Mouse (Mus musculus) kidney, embryonic 15.5 days (tissue): Measurements from ENCODE around the gene Ehd4. TPM values are rescaled to one million over a fixed set of nuclear protein-coding genes. Genes with fewer than 3 reads are reported as not detected.
A peak's percentile ranks its signal among the peaks of the same experiment; 100 is the strongest.

Experiments used
- ATAC-seq: fragments of 200-750 bp; cut with Nextera tagmentation; replicated peaks from 2 replicates; pipeline ENCODE4 v1.8.0; 2017; ENCODE audit warnings: moderate TSS enrichment; ENCODE audit not compliant: low FRiP score
- H3K27ac ChIP-seq: fragments of 300-500 bp; sonication (generic); 2 replicates; pipeline ENCODE4 v1.5.1; 2015; ENCODE audit warnings: mild to moderate bottlenecking, inconsistent platforms
- H3K27me3 ChIP-seq: fragments of 300-500 bp; sonication (generic); 2 replicates; pipeline ENCODE4 v1.6.1; 2015; ENCODE audit warnings: inconsistent platforms
- H3K36me3 ChIP-seq: fragments of 300-500 bp; sonication (generic); 2 replicates; pipeline ENCODE4 v1.6.1; 2015; ENCODE audit warnings: inconsistent platforms
- H3K4me1 ChIP-seq: fragments of 300-500 bp; sonication (generic); 2 replicates; pipeline ENCODE4 v1.6.1; 2015; ENCODE audit warnings: inconsistent platforms
- H3K4me2 ChIP-seq: fragments of 300-500 bp; sonication (generic); 2 replicates; pipeline ENCODE4 v1.6.1; 2015; ENCODE audit warnings: moderate library complexity, mild to moderate bottlenecking, inconsistent platforms
- H3K4me3 ChIP-seq: fragments of 300-500 bp; sonication (generic); replicated peaks from 2 replicates; pipeline ENCODE4 v1.5.1; 2015; ENCODE audit warnings: mild to moderate bottlenecking, inconsistent platforms
- H3K9ac ChIP-seq: fragments of 300-500 bp; sonication (generic); 2 replicates; pipeline ENCODE4 v1.6.1; 2015; ENCODE audit warnings: mild to moderate bottlenecking, inconsistent platforms
- H3K9me3 ChIP-seq: fragments of 300-500 bp; sonication (generic); replicated peaks from 2 replicates; pipeline ENCODE4 v1.6.1; 2016; ENCODE audit warnings: inconsistent platforms
- WGBS: fragments of 180-500 bp; shearing (Covaris S2); methylation state at CpG from one replicate; pipeline ENCODE4 v1.1.7; 2015; ENCODE audit warnings: mixed read lengths; 5-methylcytosine and 5-hydroxymethylcytosine counted together
- polyA plus RNA-seq: library from polyadenylated mRNA; unstranded; fragments of >200 nt; fragmentation: Nextera tagmentation; extraction: Ambion mirVana; gene quantifications from 2 replicates; pipeline ENCODE4 v1.2.1, GENCODE M21; 2015

Gene Ehd4
- polyA plus RNA-seq, 1 experiment from 2014 or later: 66.6 TPM

DNA sequence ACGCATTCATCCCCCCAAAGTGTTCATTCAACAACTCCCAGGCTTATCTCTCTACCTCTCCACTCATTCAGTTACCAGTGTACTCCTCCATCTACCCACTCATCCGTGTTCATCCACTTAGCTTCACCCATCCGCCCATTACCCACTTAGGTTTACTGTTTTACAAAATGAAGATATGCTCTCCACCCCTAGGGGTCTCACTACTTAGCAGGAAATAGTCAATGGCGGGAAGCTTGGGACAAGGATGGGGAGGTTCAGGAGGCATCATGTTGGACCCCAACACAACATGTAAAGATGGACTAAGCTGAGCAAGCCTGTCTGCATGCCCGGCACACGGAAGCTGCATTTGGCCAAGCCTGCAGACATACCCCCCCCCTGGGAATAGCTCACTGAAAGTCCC is 89.8 kb downstream of the Ehd4 start:
- no peak overlapping the region for H3K27ac ChIP-seq
- no peak for ATAC-seq
- no peaks in the 10 kb centered on the region for H3K27me3 ChIP-seq
- no peak overlapping the region for H3K4me3 ChIP-seq
- H3K9me3 ChIP-seq: no peaks in the 10 kb centered on the region
- WGBS: 82% methylated on average over 6 of the region's 6 CpGs
- H3K4me1 ChIP-seq: peaks cover 22% of the 10 kb centered on the region
- no peak overlapping the region for H3K4me2 ChIP-seq
- H3K36me3 ChIP-seq: no peaks in the 10 kb centered on the region
- no peak overlapping the region for H3K9ac ChIP-seq

DNA sequence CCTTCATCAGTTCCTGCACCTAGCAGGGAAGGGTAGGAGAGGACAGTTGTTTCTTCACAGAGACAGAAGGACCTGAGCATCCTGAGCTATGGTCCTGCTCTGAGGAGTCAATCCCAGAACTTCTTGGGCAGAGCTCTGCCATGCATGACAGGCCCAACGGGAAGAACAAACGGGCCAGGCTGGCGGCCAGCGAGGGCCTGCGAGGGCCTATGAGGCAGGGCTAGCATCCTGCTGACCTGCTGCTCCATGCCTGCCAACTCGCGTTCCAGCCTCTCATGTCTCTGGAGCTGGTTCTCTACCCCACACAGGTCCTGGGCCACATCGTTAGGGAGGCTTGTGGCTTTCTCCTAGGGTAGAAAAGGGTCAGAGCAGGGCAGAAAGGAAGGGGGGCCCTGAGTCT is 92.2 kb downstream of the Ehd4 start:
- Histone ChIP-seq H3K9ac (no peak overlapping the region), H3K36me3 (no peaks in the 10 kb centered on the region), H3K4me3 (no peak overlapping the region), H3K27me3 (no peaks in the 10 kb centered on the region), H3K9me3 (no peaks in the 10 kb centered on the region), H3K27ac (no peak overlapping the region), H3K4me2 (no peak overlapping the region), H3K4me1 (peaks cover 24% of the 10 kb centered on the region)
- WGBS: 78% methylated on average over 8 of the region's 8 CpGs
- ATAC-seq: no peak

GRCm38 (mm10) chr2:120060651-120061050 is 93.8 kb downstream of the Ehd4 start:
- WGBS: 29% methylated on average over 9 of the region's 9 CpGs

GRCm38 (mm10) chr2:120060190-120060589 is 94.2 kb downstream of the Ehd4 start:
- Histone ChIP-seq H3K4me2 (no peak overlapping the region), H3K4me1 (peaks cover 24% of the 10 kb centered on the region), H3K9ac (no peak overlapping the region), H3K27me3 (no peaks in the 10 kb centered on the region), H3K27ac (peak overlapping the region; percentile 75), H3K9me3 (no peaks in the 10 kb centered on the region), H3K36me3 (no peaks in the 10 kb centered on the region), H3K4me3 (no peak overlapping the region)
- WGBS: 31% methylated on average over 6 of the region's 6 CpGs
- no peak; the same call in 1 of the 2 replicates for ATAC-seq

More at GRCm38 (mm10) chr2:120060651-120061050, 93.8 kb downstream of the Ehd4 start:
- peak; percentile 57; the same call in 1 of the 2 replicates for ATAC-seq
- Histone ChIP-seq H3K27me3 (no peaks in the 10 kb centered on the region), H3K9me3 (no peaks in the 10 kb centered on the region), H3K27ac (peak overlapping the region; percentile 75), H3K36me3 (no peaks in the 10 kb centered on the region), H3K4me1 (peaks cover 24% of the 10 kb centered on the region), H3K4me3 (no peak overlapping the region), H3K9ac (no peak overlapping the region), H3K4me2 (no peak overlapping the region)

- H3K27ac ChIP-seq: no peak overlapping the region; the same call in 1 of the 2 replicates
- H3K9ac ChIP-seq: no peak overlapping the region
- H3K4me3 ChIP-seq: no peak overlapping the region
- H3K4me2 ChIP-seq: no peak overlapping the region
- H3K36me3 ChIP-seq: no peaks in the 10 kb centered on the region
- WGBS: 80% methylated on average over 3 of the region's 3 CpGs
- H3K4me1 ChIP-seq: peaks cover 24% of the 10 kb centered on the region
- ATAC-seq: no peak
- no peaks in the 10 kb centered on the region for H3K27me3 ChIP-seq
- no peaks in the 10 kb centered on the region for H3K9me3 ChIP-seq
These were observed 94.9 kb downstream of the Ehd4 start for GRCm38 (mm10) chr2:120059466-120059865.

- 69% methylated on average over 4 of the region's 4 CpGs for WGBS
- H3K4me2 ChIP-seq: no peak overlapping the region
- H3K27ac ChIP-seq: no peak overlapping the region
- no peak overlapping the region for H3K4me3 ChIP-seq
- no peaks in the 10 kb centered on the region for H3K27me3 ChIP-seq
- no peak for ATAC-seq
- no peaks in the 10 kb centered on the region for H3K9me3 ChIP-seq
- no peaks in the 10 kb centered on the region for H3K36me3 ChIP-seq
- peaks cover 24% of the 10 kb centered on the region for H3K4me1 ChIP-seq
- H3K9ac ChIP-seq: no peak overlapping the region
These were observed 95.6 kb downstream of the Ehd4 start for GRCm38 (mm10) chr2:120058818-120059217.

DNA sequence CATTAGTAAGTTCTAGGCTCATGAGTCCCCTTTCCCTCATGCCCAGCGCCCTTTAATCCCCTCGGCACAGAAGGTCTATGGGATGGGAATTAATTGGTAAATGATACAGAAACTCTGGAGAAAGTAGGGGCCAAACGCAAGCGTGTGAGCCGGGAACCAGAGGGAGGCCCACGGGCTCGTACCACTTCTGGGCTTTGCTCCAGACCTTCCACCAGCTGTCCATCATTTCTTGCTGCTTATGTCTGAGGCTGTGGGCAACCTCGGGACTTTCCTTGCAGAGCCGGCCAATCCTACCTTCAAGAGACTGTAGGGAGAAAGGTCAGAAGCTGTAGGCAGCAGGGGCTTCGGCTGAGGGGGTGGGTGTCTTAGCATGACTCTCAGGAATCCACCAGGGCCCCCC is 98.5 kb downstream of the Ehd4 start:
- H3K27ac ChIP-seq: no peak overlapping the region
- H3K27me3 ChIP-seq: no peaks in the 10 kb centered on the region
- no peak for ATAC-seq
- no peak overlapping the region for H3K4me2 ChIP-seq
- peaks cover 15% of the 10 kb centered on the region for H3K4me1 ChIP-seq
- H3K9me3 ChIP-seq: no peaks in the 10 kb centered on the region
- no peaks in the 10 kb centered on the region for H3K36me3 ChIP-seq
- H3K9ac ChIP-seq: no peak overlapping the region
- no peak overlapping the region for H3K4me3 ChIP-seq
- 87% methylated on average over 10 of the region's 10 CpGs for whole genome bisulfite sequencing

DNA sequence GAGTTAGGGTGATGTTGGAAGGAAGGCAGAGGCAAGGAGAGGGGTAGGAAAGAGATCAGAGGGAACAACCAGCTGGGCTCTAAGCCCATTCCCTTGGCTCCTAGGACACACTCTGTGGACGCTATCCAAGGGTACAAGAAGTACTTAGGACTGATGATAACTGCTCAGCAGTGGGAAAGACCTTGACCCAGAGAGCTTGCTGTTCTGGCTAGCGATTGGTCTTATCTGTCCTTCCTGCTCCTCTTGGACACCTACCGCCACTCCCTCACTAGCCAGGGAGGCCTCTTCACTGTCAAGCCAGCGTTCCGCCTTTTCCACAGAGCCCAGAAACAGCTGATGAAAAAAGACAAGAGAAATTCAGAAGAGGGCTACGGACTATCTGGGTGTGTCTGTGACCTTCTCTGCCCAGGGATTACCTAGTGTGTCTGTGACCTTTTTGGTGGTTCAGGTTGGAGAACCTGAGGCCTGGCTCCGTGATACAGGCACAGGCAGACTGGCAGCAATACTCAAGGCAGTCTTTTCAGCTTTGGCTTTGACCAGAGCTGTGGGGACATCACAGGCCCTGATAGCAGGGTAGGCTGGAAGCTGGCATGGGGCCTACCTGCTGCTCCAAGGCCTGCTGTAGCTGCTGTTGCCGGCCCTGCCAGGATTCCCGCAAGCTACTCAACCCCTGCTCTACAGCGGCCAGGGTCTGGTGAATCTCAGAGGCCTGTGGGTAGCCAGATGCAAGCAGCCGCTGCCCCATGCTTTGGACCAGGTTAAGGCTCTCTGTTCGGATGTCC is 99.4 kb downstream of the Ehd4 start:
- no peak for ATAC-seq
- Histone ChIP-seq H3K4me1 (peaks cover 5% of the 10 kb centered on the region), H3K9ac (no peak overlapping the region), H3K27me3 (no peaks in the 10 kb centered on the region), H3K4me2 (no peak overlapping the region), H3K4me3 (no peak overlapping the region), H3K9me3 (no peaks in the 10 kb centered on the region), H3K27ac (no peak overlapping the region), H3K36me3 (no peaks in the 10 kb centered on the region)
- 87% methylated on average over 12 of the region's 12 CpGs for WGBS

- 61% methylated on average over 6 of the region's 6 CpGs for WGBS
These were observed 103.0 kb downstream of the Ehd4 start for GRCm38 (mm10) chr2:120051405-120051804.

DNA sequence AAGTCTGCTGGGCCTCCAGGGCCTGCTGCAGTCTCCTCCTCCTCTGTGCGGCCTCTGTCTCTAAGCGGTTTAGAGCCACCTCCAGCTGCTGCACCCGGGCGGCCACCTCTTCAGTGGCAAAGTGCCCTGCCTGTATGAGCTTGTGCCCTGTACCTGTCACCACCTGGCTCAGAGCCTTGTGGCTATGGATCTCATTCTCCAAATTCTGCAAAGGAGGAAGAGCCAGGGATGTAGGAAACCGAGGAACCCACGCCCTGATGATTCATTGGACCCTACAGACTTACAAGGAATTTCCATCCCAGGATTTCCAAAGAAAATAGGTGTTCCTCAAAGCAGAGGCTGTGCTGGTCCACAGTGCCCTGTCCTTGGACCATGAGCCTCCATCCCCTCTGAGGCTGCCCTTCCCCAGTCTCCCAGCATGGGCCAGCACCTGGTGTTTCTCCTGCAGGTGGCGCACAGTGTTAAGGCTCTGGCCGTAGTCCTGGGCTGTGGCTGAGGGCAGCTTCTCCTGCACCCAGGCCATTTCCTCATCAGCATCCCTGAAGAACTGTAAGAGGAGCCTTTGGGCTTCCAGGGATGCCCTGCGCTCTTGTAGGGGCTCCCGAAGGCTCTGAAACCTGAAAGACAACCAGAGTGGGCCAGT is 104.7 kb downstream of the Ehd4 start:
- no peak overlapping the region for H3K4me2 ChIP-seq
- H3K9me3 ChIP-seq: no peaks in the 10 kb centered on the region
- H3K9ac ChIP-seq: no peak overlapping the region
- 65% methylated on average over 10 of the region's 10 CpGs for WGBS
- ATAC-seq: peak; percentile 69
- H3K27me3 ChIP-seq: 0 out of 2 replicates have a peak, but pooled peaks cover 3% of the 10 kb centered on the region
- no peak overlapping the region for H3K4me3 ChIP-seq
- no peak overlapping the region for H3K27ac ChIP-seq
- peaks cover 8% of the 10 kb centered on the region for H3K4me1 ChIP-seq
- no peaks in the 10 kb centered on the region for H3K36me3 ChIP-seq

More at GRCm38 (mm10) chr2:120051405-120051804, 103.0 kb downstream of the Ehd4 start:
- no peak for ATAC-seq
- no peak overlapping the region for H3K27ac ChIP-seq
- H3K9ac ChIP-seq: no peak overlapping the region
- no peak overlapping the region for H3K4me2 ChIP-seq
- H3K4me3 ChIP-seq: no peak overlapping the region
- H3K36me3 ChIP-seq: no peaks in the 10 kb centered on the region
- peaks cover 6% of the 10 kb centered on the region for H3K4me1 ChIP-seq
- no peaks in the 10 kb centered on the region for H3K9me3 ChIP-seq
- H3K27me3 ChIP-seq: 0 out of 2 replicates have a peak, but pooled peaks cover 3% of the 10 kb centered on the region

DNA sequence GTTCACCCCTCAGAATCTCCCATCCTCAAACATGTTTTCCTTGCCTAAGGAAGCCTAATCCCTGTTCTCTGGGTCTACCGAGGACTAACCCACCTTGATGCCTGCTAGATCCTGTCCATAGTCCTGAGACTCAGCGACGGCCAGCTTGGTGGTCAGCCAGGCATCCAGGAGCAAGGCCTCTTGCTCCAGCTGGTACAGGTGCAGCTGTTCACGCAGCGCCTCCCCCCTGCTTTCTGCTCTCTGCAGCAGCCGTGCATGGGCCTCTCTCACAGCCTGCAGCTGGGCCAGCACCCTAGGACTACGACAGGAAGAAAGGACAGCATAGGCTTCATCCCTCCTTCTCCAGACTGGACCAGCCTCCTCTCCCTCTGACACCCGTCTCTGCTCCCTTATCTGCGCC is 106.2 kb downstream of the Ehd4 start:
- no peak overlapping the region for H3K4me2 ChIP-seq
- peaks cover 18% of the 10 kb centered on the region for H3K4me1 ChIP-seq
- no peak overlapping the region for H3K27ac ChIP-seq
- no peak overlapping the region for H3K4me3 ChIP-seq
- ATAC-seq: no peak
- H3K36me3 ChIP-seq: no peaks in the 10 kb centered on the region
- H3K9ac ChIP-seq: no peak overlapping the region
- H3K9me3 ChIP-seq: no peaks in the 10 kb centered on the region
- H3K27me3 ChIP-seq: 0 out of 2 replicates have a peak, but pooled peaks cover 3% of the 10 kb centered on the region
- 78% methylated on average over 9 of the region's 9 CpGs for WGBS

- H3K27me3 ChIP-seq: 0 out of 2 replicates have a peak, but pooled peaks cover 3% of the 10 kb centered on the region
- H3K9ac ChIP-seq: no peak overlapping the region
- 52% methylated on average over 14 of the region's 14 CpGs for WGBS
- no peaks in the 10 kb centered on the region for H3K9me3 ChIP-seq
- H3K4me1 ChIP-seq: peaks cover 18% of the 10 kb centered on the region
- H3K36me3 ChIP-seq: peaks cover 11% of the 10 kb centered on the region
- ATAC-seq: no peak
- no peak overlapping the region for H3K27ac ChIP-seq
- H3K4me3 ChIP-seq: no peak overlapping the region
- no peak overlapping the region for H3K4me2 ChIP-seq
These were observed 107.7 kb downstream of the Ehd4 start for GRCm38 (mm10) chr2:120046486-120047310.
